Mouse (Mus musculus): ENCODE measurements around the gene Fes. TPM values are rescaled to one million over a fixed set of nuclear protein-coding genes. Genes with fewer than 3 reads are reported as not detected.
A peak's percentile ranks its signal among the peaks of the same experiment; 100 is the strongest.

The Fes gene
- polyA plus RNA-seq, 1 experiment from 2014 or later, result 13.5 TPM

DNA sequence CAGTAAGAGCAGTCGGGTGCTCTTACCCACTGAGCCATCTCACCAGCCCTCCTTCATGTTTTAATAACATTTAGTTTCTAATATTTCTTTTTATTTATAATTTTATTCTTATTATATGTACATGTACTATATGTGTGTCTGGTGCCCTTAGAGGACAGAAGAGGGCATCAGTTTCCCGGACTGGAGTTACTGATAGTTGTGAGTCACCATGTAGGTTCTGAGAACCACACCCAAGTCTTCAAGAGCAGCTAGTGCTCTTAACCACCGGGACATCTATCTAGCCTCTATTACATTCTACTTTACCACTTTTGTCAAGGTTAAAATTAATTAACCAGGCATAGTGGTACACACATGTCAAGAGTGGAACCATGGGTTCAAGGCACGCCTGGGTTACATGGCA is 6.9 kb upstream of the Fes start:
- Histone ChIP-seq H3K4me3 (replicated peaks) (no peak overlapping the region), H3K9ac (no peak overlapping the region), H3K36me3 (peaks cover 62% of the 10 kb centered on the region), H3K4me2 (no peak overlapping the region), H3K9me3 (no peaks in the 10 kb centered on the region), H3K27me3 (replicated peaks) (no peaks in the 10 kb centered on the region), H3K27ac (no peak overlapping the region), H3K4me1 (no peaks in the 10 kb centered on the region)
- WGBS, result 81% methylated on average over 4 of the region's 4 CpGs
- ATAC-seq (ENCODE audit: insufficient read depth, low FRiP score, low read depth), result no peak

DNA sequence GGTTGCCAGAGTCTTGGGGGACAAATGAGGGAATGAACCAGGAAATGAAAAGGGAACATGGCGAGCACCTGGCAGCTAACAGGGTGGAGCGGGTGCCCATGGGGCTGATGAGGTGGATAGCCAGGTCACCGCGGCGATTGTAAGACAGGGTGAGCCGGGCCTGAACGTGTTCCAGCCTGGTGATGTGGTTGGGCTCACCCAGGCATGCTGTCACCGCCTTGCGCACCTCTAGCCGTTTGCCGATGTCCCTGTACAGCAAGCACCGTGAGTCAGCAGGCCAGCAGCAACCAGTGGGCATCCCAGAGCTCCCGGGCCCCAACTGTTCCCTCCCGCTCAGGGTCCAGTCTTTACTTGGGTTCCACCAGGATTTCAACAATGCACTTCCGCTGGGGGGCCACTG is 4.4 kb upstream of the Fes start:
- peaks cover 9% of the 10 kb centered on the region for H3K4me1 ChIP-seq
- peaks cover 56% of the 10 kb centered on the region for H3K36me3 ChIP-seq
- ATAC-seq (ENCODE audit: insufficient read depth, low FRiP score, low read depth), result no peak
- H3K27me3 ChIP-seq (replicated peaks), result no peaks in the 10 kb centered on the region
- 89% methylated on average over 15 of the region's 15 CpGs for WGBS
- H3K4me2 ChIP-seq, result no peak overlapping the region
- no peak overlapping the region for H3K27ac ChIP-seq
- H3K4me3 ChIP-seq (replicated peaks), result no peak overlapping the region
- no peak overlapping the region for H3K9ac ChIP-seq
- H3K9me3 ChIP-seq, result no peaks in the 10 kb centered on the region

DNA sequence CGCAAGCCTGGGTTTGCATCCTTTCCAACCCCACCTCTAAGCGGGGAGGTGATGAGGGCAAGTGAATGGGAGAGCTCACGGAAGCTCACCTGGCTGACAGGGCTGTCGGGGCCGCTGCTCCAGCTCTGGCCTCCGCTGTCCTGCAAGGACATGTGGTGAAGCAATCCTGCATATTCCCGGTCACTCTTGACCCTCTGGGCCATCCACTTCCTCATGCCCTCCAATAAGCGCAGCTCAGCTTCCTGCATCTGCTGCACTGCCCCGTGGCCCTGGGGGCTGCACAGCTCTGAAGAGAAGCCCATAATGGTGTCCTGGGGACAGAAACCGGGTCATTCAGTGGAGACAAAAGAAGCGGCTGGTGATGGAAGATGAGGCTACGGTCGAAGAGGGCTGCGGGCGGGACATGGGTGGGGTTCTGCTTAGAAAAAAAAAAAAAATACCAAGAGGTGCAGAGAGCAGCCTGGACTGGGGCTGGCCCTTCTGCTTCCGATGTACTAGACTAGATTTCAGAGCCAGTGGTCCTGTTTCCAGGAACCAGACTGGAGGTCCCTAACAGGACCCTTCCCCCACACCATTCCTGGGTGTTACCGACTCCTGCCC is 613 bp downstream of the Fes start:
- Histone ChIP-seq H3K4me2 (peak overlapping the region; percentile 46), H3K4me3 (replicated peaks) (peak overlapping the region; percentile 34), H3K4me1 (peaks cover 16% of the 10 kb centered on the region), H3K9ac (peak overlapping the region; percentile 16; the same call in 1 of the 2 replicates), H3K27ac (peak overlapping the region; percentile 73), H3K9me3 (no peaks in the 10 kb centered on the region), H3K36me3 (0 out of 2 replicates have a peak, but pooled peaks cover 20% of the 10 kb centered on the region), H3K27me3 (replicated peaks) (no peaks in the 10 kb centered on the region)
- 37% methylated on average over 17 of the region's 17 CpGs for WGBS
- ATAC-seq (ENCODE audit: insufficient read depth, low FRiP score, low read depth), result no peak

GRCm38 (mm10) chr7:80386235-80386930 is 1.4 kb downstream of the Fes start:
- Histone ChIP-seq H3K36me3 (peaks cover 16% of the 10 kb centered on the region; the same call in 1 of the 2 replicates), H3K4me1 (peaks cover 16% of the 10 kb centered on the region), H3K9me3 (no peaks in the 10 kb centered on the region), H3K4me2 (peak overlapping the region; percentile 46), H3K27ac (peak overlapping the region; percentile 73), H3K4me3 (replicated peaks) (peak overlapping the region; percentile 34), H3K27me3 (replicated peaks) (no peaks in the 10 kb centered on the region), H3K9ac (no peak overlapping the region)
- WGBS, result 36% methylated on average over 18 of the region's 18 CpGs
- peak; percentile 73; the same call in 1 of the 2 replicates for ATAC-seq (ENCODE audit: insufficient read depth, low FRiP score, low read depth)

DNA sequence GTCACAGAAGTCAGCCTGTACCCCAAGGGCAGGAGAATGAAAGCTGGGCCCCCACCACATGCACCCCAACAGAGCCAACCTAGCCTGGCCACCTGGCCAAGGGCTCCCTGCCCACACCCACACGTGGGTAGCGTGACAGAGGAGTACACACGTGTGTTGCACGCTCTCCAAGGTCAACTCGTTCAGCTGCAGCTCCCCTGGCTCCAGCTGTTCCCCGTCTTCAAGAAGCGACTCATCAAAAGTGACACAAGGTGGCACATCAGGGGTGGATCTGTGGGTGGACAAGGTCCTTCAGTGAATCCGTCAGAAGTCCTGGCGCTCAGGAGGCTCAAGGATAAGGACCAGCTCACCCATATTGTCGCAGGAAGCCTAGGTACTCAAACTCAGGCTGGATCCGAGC is 4.8 kb downstream of the Fes start:
- no peak overlapping the region for H3K4me2 ChIP-seq
- H3K4me3 ChIP-seq (replicated peaks), result no peak overlapping the region
- H3K4me1 ChIP-seq, result peaks cover 15% of the 10 kb centered on the region
- no peak overlapping the region for H3K27ac ChIP-seq
- no peaks in the 10 kb centered on the region for H3K27me3 ChIP-seq (replicated peaks)
- no peak for ATAC-seq (ENCODE audit: insufficient read depth, low FRiP score, low read depth)
- peaks cover 4% of the 10 kb centered on the region; the same call in 1 of the 2 replicates for H3K36me3 ChIP-seq
- H3K9ac ChIP-seq, result no peak overlapping the region
- H3K9me3 ChIP-seq, result no peaks in the 10 kb centered on the region
- 74% methylated on average over 11 of the region's 11 CpGs for WGBS

DNA sequence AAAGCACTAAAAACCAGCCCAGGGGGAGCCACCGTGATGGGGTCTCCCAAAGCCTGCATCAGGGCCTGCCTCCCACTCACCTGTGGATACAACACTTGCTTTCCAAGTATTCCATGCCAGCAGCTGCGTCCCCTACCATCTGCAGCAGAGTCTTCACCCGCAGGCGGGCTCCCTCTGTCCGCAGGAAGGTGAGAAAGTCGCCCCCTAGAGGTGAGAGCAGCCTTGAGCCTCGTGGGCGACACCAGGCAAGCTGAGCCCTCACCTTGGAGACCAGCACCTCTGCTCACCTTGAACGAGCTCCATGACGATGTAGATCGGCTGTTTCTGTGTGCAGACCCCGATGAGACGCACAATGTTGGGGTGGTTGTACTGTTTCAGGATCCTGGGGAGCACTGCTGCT is 8.2 kb downstream of the Fes start:
- WGBS, result 64% methylated on average over 13 of the region's 13 CpGs

DNA sequence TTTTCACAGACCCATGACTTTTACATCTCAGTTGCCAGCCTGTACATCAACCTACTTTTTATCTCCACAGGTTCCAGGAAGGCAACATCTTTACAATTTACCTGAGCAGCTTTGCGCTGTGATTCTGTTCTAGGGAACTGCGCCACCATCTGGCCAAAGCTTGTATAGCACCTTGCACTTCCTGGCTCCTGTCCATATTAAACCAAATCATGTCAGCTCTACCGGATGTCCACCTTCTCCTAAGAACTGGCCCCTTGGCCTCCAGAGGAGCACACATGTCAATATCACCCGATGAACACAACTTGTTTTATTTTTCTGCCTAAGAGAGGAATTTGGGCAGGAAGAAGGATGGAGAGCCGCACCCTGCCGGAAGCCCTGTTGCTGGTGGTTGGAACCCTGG is 10.3 kb downstream of the Fes start:
- no peaks in the 10 kb centered on the region for H3K4me1 ChIP-seq
- no peaks in the 10 kb centered on the region for H3K27me3 ChIP-seq (replicated peaks)
- H3K9me3 ChIP-seq, result no peaks in the 10 kb centered on the region
- H3K4me2 ChIP-seq, result no peak overlapping the region
- no peak for ATAC-seq (ENCODE audit: insufficient read depth, low FRiP score, low read depth)
- H3K4me3 ChIP-seq (replicated peaks), result no peak overlapping the region
- WGBS, result 31% methylated on average over 6 of the region's 6 CpGs
- no peak overlapping the region for H3K27ac ChIP-seq
- no peak overlapping the region for H3K9ac ChIP-seq
- H3K36me3 ChIP-seq, result no peaks in the 10 kb centered on the region; the same call in 1 of the 2 replicates

More for the DNA sequence above, 8.2 kb downstream of the Fes start:
- H3K9me3 ChIP-seq, result no peaks in the 10 kb centered on the region
- no peak overlapping the region for H3K27ac ChIP-seq
- H3K9ac ChIP-seq, result no peak overlapping the region
- H3K27me3 ChIP-seq (replicated peaks), result no peaks in the 10 kb centered on the region
- H3K4me2 ChIP-seq, result no peak overlapping the region
- no peaks in the 10 kb centered on the region for H3K4me1 ChIP-seq
- no peak overlapping the region for H3K4me3 ChIP-seq (replicated peaks)
- H3K36me3 ChIP-seq, result peaks cover 4% of the 10 kb centered on the region; the same call in 1 of the 2 replicates
- ATAC-seq (ENCODE audit: insufficient read depth, low FRiP score, low read depth), result no peak

- Histone ChIP-seq H3K27ac (no peak overlapping the region), H3K4me3 (replicated peaks) (no peak overlapping the region), H3K9ac (no peak overlapping the region), H3K9me3 (no peaks in the 10 kb centered on the region), H3K27me3 (replicated peaks) (no peaks in the 10 kb centered on the region), H3K36me3 (no peaks in the 10 kb centered on the region), H3K4me1 (no peaks in the 10 kb centered on the region), H3K4me2 (no peak overlapping the region)
- WGBS, result 80% methylated on average over 10 of the region's 10 CpGs
- no peak for ATAC-seq (ENCODE audit: insufficient read depth, low FRiP score, low read depth)
Observed at GRCm38 (mm10) chr7:80376192-80376591, 11.6 kb downstream of the Fes start.

- no peak for ATAC-seq (ENCODE audit: insufficient read depth, low FRiP score, low read depth)
- WGBS, result 74% methylated on average over 9 of the region's 9 CpGs
- no peaks in the 10 kb centered on the region for H3K27me3 ChIP-seq (replicated peaks)
Observed at GRCm38 (mm10) chr7:80375376-80376039, 12.2 kb downstream of the Fes start.

GRCm38 (mm10) chr7:80374733-80375132 is 13.0 kb downstream of the Fes start:
- Histone ChIP-seq H3K4me3 (replicated peaks) (no peak overlapping the region), H3K4me2 (no peak overlapping the region), H3K36me3 (no peaks in the 10 kb centered on the region), H3K27ac (no peak overlapping the region), H3K4me1 (peaks cover 1% of the 10 kb centered on the region; the same call in 1 of the 2 replicates), H3K9ac (no peak overlapping the region), H3K27me3 (replicated peaks) (no peaks in the 10 kb centered on the region), H3K9me3 (no peaks in the 10 kb centered on the region)
- ATAC-seq (ENCODE audit: insufficient read depth, low FRiP score, low read depth), result no peak
- WGBS, result 84% methylated on average over 3 of the region's 3 CpGs

More at GRCm38 (mm10) chr7:80375376-80376039, 12.2 kb downstream of the Fes start:
- H3K9me3 ChIP-seq, result no peaks in the 10 kb centered on the region
- no peaks in the 10 kb centered on the region for H3K4me1 ChIP-seq
- no peak overlapping the region for H3K4me2 ChIP-seq
- no peak overlapping the region for H3K9ac ChIP-seq
- H3K36me3 ChIP-seq, result no peaks in the 10 kb centered on the region
- H3K4me3 ChIP-seq (replicated peaks), result no peak overlapping the region
- no peak overlapping the region for H3K27ac ChIP-seq

DNA sequence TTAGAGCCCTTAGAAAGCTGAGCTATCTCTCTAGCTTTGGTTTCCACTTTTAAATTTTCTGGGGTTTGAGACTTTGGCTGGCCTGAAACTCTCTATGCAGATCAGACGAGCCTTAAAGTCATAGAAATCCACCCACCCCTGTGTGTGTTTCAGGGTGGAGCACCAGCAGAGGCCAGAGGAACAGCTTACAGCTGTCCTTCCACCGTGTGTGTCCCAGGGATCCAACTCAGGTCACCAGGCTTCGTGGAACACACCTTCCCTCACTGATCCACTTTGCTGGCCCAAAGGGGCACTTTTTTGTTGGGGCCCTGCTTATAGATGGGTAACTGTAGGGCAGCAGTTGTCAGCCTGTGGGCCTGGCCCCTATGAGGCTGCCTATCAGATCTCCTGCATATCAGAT is 13.5 kb downstream of the Fes start:
- no peaks in the 10 kb centered on the region for H3K27me3 ChIP-seq (replicated peaks)
- ATAC-seq (ENCODE audit: insufficient read depth, low FRiP score, low read depth), result no peak
- H3K4me1 ChIP-seq, result peaks cover 6% of the 10 kb centered on the region
- no peak overlapping the region for H3K9ac ChIP-seq
- H3K9me3 ChIP-seq, result no peaks in the 10 kb centered on the region
- WGBS, result 51% methylated on average over 3 of the region's 3 CpGs
- no peak overlapping the region for H3K27ac ChIP-seq
- H3K4me2 ChIP-seq, result no peak overlapping the region
- H3K36me3 ChIP-seq, result no peaks in the 10 kb centered on the region
- H3K4me3 ChIP-seq (replicated peaks), result no peak overlapping the region

DNA sequence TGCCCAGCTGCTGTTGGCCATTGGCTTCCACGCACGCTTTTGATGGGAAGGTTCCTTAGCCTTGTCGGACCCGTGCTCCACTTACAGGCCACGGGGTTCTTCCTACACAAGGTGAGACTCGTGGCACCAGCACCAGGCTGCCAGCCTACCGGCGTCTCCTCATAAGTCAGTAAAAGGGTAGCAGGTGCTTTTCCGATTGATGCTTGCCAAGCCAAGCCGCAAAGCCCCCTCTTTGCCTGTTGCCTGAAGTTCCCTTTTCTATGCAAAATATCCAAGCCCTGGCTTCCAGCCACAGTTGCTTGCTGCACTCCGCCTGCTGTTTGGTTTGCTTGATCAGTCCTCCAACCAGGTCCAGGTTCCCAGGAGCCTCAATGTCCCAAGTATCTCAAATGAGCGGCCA is 13.9 kb downstream of the Fes start:
- H3K9ac ChIP-seq, result no peak overlapping the region
- no peaks in the 10 kb centered on the region for H3K27me3 ChIP-seq (replicated peaks)
- no peak overlapping the region for H3K4me3 ChIP-seq (replicated peaks)
- no peaks in the 10 kb centered on the region for H3K9me3 ChIP-seq
- H3K4me1 ChIP-seq, result peaks cover 10% of the 10 kb centered on the region
- H3K36me3 ChIP-seq, result no peaks in the 10 kb centered on the region
- no peak for ATAC-seq (ENCODE audit: insufficient read depth, low FRiP score, low read depth)
- no peak overlapping the region for H3K4me2 ChIP-seq
- H3K27ac ChIP-seq, result no peak overlapping the region
- WGBS, result 78% methylated on average over 12 of the region's 12 CpGs
